Mouse (Mus musculus): Measurements from ENCODE around the gene Mapk1.
A peak's percentile ranks its signal among the peaks of the same experiment; 100 is the strongest.
"Not testable (repeated sequence)": the region's sequence is repeated elsewhere in the genome, so short reads cannot be mapped to it uniquely, and the experiment has no call there.

Gene Mapk1

DNA sequence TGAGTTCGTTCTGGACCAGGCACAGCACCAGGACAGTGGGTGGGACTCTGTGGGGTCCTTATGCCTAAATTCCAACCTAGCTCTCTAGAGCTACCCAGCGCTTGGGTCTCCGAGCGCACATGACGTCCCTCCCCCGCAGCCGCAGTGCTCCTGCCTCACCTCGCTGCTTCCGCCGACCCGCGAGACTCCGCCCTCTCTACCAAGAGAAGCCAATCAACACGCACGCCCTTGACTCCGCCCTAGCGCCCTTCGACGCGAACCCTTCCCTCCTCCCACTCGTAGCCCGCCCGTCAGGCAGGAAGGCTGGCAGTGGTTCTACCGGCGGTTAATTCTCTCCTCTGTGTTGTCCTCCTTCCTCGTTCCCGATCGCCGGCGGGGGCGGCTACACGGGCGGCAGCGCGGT lies at the start of gene Mapk1:
TSS of gene Mapk1 (plus strand) at position 252 of the 403 bp plus-strand sequence.
- peak; percentile 97 to 98 for DNase-seq (ENCODE audit: low spot score in 2 of 2)

- no peak for DNase-seq (ENCODE audit: low spot score in 2 of 2)
Observed at GRCm38 (mm10) chr16:16939543-16939942, 43.6 kb upstream of the Mapk1 start.

- DNase-seq (ENCODE audit: low spot score in 2 of 2) = no peak
Observed at GRCm38 (mm10) chr16:16941078-16941477, 42.1 kb upstream of the Mapk1 start.

GRCm38 (mm10) chr16:16958575-16958974 lies 24.6 kb upstream of the Mapk1 start:
- DNase-seq (ENCODE audit: low spot score in 2 of 2) = no peak

- no peak for DNase-seq (ENCODE audit: low spot score in 2 of 2)
Observed at GRCm38 (mm10) chr16:16959907-16960306, 23.3 kb upstream of the Mapk1 start.

- no peak for DNase-seq (ENCODE audit: low spot score in 2 of 2)
Observed at GRCm38 (mm10) chr16:16965149-16965548, 18.0 kb upstream of the Mapk1 start.

DNA sequence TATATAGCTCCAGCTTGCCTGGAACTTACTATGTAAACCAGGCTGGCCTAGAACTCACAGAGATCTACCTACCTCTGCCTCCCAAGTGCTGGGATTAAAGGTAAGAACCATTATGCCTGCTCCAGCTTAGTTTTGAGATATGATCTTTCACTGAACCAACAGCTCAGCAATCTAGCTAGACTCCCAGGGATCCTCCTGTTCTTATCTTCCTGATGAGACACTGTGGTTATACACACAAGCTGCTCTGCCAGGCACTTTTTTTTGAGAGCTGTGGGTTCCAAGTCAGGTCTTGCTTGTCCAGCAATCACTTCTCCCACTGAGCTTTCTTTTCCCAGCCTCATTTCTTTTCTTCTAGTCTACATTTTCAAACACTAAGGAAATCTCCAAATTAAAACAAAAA lies 16.9 kb upstream of the Mapk1 start:
- DNase-seq (ENCODE audit: low spot score in 2 of 2) = no peak

DNA sequence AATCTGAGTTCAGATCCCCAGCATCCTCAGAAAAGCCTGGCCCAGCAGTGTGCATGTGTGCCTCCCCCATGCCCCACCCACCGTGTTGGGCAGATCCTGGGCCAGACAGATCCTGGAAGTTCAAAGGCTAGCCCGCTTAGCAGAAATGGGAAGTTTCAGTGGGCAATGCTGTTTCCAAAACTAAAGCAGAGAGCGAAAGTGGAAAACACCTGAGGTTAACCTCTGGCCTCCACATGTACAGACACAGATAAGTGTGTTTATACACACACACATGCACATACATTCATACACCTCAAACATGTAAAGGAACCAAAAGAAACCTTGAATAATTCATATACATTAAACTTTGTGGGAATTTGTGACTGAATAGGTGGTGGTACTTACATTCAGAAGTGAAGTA lies 5.1 kb upstream of the Mapk1 start:
- no peak for DNase-seq (ENCODE audit: low spot score in 2 of 2)

- DNase-seq (ENCODE audit: low spot score in 2 of 2) = no peak
Observed at GRCm38 (mm10) chr16:16978765-16979164, 4.4 kb upstream of the Mapk1 start.

- no peak for DNase-seq (ENCODE audit: low spot score in 2 of 2)
Observed at GRCm38 (mm10) chr16:16982636-16983035, 546 bp upstream of the Mapk1 start.

DNA sequence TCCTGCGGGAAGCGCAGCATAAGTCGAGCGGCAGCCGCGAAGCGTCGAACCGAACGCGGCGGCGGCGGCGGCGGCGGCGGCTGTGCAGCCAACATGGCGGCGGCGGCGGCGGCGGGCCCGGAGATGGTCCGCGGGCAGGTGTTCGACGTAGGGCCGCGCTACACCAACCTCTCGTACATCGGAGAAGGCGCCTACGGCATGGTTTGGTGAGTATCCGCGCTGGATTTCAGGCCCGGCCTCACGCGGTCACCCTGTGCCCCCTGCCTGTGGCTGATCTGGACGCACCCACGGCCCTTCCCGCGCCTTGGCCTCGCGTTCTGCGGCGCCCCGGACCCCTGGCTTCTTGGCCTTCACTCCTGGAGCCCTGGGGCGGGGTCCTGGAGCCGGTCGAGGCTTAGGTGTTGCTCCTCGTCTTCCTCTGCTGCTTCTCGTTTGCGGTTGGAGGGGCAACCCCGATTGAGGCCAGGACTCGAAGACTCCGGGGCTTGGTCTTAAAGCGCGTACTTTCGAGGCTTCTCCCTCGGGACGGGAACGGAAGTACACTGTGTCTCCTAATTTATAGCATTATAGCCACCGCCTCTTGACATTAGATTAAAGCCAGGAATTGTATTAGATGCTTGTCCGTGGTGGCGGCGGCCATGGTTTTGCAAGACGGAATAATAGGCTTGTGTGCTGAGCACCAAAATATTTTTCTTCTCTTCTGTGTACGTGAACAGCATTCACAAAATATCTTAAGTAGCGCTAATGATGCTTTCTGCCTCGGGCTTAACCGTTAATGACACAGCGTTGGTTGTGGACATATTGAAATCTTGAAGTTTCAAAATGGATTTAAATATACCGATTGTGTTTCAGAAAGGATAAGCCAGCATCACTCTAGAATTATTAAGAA lies 596 bp downstream of the Mapk1 start:
- peak in 1 of 2 experiments; percentile 40 for DNase-seq (ENCODE audit: low spot score in 2 of 2)

- DNase-seq (ENCODE audit: low spot score in 2 of 2) = no peak
Observed at GRCm38 (mm10) chr16:16984423-16984941, 1.3 kb downstream of the Mapk1 start.

GRCm38 (mm10) chr16:16987248-16987647 lies 4.1 kb downstream of the Mapk1 start:
- no peak for DNase-seq (ENCODE audit: low spot score in 2 of 2)

DNA sequence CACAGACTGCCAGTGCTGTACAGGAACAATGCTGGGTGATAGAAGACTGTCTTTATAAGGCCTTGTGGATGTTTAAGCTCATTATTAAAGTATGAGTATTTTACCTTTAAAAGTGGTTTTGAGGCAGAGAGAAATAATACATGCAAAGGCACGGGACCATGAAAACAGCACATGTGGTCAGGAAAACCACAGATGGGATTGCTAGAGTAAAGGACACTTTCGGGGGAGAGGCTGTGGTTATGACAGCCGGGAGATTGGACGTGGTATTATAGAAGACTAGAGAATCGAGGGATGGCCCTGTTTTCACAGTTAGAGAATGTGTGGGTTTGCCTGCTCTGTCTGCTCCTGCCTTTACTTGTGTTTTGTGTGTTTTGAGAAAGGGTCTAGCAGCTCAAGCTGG lies 5.7 kb downstream of the Mapk1 start:
- no peak for DNase-seq (ENCODE audit: low spot score in 2 of 2)

GRCm38 (mm10) chr16:16990021-16990420 lies 6.8 kb downstream of the Mapk1 start:
- DNase-seq (ENCODE audit: low spot score in 2 of 2) = no peak

GRCm38 (mm10) chr16:16994426-16995052 lies 11.4 kb downstream of the Mapk1 start:
- no peak for DNase-seq (ENCODE audit: low spot score in 2 of 2)

- DNase-seq (ENCODE audit: low spot score in 2 of 2) = not testable (repeated sequence)
Observed at GRCm38 (mm10) chr16:16996121-16996729, 13.0 kb downstream of the Mapk1 start.

DNA sequence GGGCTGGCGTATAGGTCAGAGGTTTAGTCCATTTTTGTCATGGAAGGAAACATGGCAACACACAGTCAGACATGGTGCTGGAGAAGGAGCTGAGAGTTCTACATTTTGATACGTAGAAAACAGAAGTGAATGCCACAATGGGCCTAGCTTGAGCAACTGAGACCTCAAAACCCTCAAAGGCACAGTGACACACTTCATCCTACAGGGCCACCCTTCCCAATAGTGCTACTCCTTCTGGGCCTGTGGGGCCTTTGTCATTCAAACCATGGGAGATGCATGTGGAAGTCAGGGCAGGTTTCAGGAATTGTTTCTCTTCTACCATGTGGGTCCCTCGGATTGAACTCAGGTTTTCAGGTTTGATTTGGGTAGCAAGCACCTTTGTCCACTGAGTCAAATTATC lies 17.9 kb downstream of the Mapk1 start:
- no peak for DNase-seq (ENCODE audit: low spot score in 2 of 2)

DNA sequence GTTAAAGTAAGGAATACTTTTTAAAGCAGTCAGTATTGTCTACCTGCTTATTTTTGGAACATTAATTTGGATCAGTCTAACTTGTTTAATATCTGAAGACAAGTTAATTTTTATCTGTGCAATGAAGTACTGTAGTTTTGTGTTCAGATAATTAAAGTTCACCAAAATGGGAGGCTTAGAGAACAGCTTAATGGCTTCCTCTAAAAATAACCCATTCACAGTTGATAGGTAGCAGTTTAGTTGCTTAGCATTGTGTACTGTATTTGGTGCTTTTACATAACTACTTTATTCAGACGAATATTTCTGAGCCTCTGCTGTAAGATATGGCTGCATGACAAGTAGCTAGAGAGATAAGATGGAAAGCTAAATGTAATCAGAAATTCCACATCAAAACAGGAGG lies 23.9 kb downstream of the Mapk1 start:
- no peak for DNase-seq (ENCODE audit: low spot score in 2 of 2)

DNA sequence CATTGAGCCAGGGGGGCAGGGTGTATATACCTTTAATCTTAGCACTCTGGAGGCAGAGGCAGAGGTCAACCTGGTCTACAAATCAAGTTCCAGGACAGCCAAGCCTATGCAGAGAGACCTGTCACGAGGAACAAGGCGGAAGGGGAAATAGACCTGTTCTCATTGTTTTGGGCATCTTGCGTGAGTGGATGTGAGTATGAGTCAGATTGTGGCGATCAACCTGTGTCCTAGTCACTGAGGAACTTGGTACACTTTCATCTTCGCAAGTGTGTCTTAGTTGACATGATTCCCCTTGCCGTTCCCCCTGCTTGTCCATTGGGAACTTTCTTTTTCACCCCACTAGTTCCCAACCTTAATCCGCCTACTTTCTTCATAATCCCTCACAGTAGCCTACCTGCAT lies 26.9 kb downstream of the Mapk1 start:
- DNase-seq (ENCODE audit: low spot score in 2 of 2) = no peak

DNA sequence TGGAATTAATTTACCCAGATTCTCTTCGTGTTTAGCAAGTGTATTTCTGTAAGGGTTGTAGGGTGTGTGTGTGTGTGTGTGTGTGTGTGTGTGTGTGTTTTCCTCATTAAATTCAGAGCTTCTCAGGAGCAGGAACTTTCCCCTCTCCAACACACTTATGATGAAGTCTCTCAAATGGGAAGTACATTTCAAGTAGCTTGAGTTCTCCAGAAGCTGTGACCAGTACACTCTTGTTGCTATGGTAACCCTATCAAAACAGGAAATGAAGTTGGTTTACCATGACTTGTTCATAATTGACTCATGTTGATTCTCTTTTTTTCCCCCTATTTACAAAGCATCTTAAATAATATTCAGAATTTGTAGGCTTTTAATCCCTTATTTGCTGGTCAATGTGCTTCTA lies 29.4 kb downstream of the Mapk1 start:
- DNase-seq (ENCODE audit: low spot score in 2 of 2) = no peak

DNA sequence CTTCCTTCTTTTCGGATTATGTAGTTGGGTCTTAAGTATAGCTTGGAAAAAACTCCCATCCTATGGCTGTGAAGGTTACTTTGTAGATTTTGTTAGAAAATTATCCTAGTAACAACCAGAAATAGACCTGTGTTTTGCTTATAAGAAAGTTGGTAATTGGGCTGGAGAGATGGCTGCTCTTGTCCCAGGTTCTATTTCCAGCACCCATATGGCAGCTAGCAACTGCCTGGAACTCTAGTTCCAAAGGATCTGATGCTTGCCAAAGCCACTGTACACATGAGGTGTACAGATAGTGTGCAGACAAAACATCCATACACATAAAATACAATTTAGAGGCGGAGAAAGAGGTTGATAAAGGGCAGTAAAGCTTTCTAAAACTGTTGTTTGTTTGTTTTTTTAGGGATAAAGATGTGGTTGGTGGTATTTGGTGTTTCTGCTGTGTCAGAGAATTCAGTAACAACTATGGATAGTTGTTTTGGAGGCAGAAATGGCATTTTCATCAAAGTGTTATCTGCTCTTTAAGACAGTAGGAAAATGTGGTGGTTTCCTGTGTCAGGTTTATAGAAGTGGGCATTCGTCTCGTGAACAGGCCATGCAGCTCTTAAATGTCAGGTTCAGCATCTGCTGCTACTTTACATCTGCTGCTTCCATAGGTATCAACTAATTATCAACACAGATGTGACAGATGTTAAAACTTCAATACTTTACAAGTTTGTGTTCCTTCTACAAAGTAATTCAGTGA lies 32.1 kb downstream of the Mapk1 start:
- DNase-seq (ENCODE audit: low spot score in 2 of 2) = peak in 1 of 2 experiments; percentile 42
